Mouse (Mus musculus): ENCODE results near the gene Eno4. TPM values are rescaled to one million over a fixed set of nuclear protein-coding genes. Genes with fewer than 3 reads are reported as not detected.

The Eno4 gene
- polyA plus RNA-seq, 1 experiment = 0.37 TPM

GRCm38 (mm10) chr19:58931081-58931800, 12.0 kb upstream of the Eno4 start:
- H3K27me3 ChIP-seq (ENCODE audit: control insufficient read depth, insufficient read depth, insufficient read length) = no peaks in the 10 kb centered on the region

GRCm38 (mm10) chr19:58933062-58933461, 10.2 kb upstream of the Eno4 start:
- Histone ChIP-seq H3K36me3 (ENCODE audit: control insufficient read depth, insufficient read depth) (no peaks in the 10 kb centered on the region), H3K79me3 (ENCODE audit: low read depth) (no peaks in the 10 kb centered on the region), H3K4me3 (ENCODE audit: insufficient read depth, poor library complexity, severe bottlenecking) (no peak overlapping the region), H3K79me2 (ENCODE audit: control insufficient read depth, insufficient read depth) (no peaks in the 10 kb centered on the region), H3K27me3 (ENCODE audit: control insufficient read depth, insufficient read depth, insufficient read length) (no peaks in the 10 kb centered on the region), H3ac (ENCODE audit: control insufficient read depth, insufficient read length, low read depth) (no peak overlapping the region)
- TF ChIP-seq FOSL1 (IDR thresholded peaks at IDR 0.05; ENCODE audit: insufficient read depth, low read length, poor library complexity, severe bottlenecking) (no peak), CEBPB (IDR thresholded peaks at IDR 0.05; ENCODE audit: low read depth) (no peak), CTCF (IDR thresholded peaks at IDR 0.05; ENCODE audit: control insufficient read depth, insufficient read depth, insufficient read length) (no peak), MYOG (IDR thresholded peaks at IDR 0.05; ENCODE audit: control insufficient read depth, extremely low read depth, insufficient read length) (no peak), USF1 (IDR thresholded peaks at IDR 0.05; ENCODE audit: low read depth) (no peak)

More at GRCm38 (mm10) chr19:58931081-58931800, 12.0 kb upstream of the Eno4 start:
- H3ac ChIP-seq (ENCODE audit: control insufficient read depth, insufficient read length, low read depth) = no peak overlapping the region
- H3K79me3 ChIP-seq (ENCODE audit: low read depth) = no peaks in the 10 kb centered on the region
- TF ChIP-seq CTCF (IDR thresholded peaks at IDR 0.05; ENCODE audit: control insufficient read depth, insufficient read depth, insufficient read length) (no peak), FOSL1 (IDR thresholded peaks at IDR 0.05; ENCODE audit: insufficient read depth, low read length, poor library complexity, severe bottlenecking) (no peak), USF1 (IDR thresholded peaks at IDR 0.05; ENCODE audit: low read depth) (no peak), MYOG (IDR thresholded peaks at IDR 0.05; ENCODE audit: control insufficient read depth, extremely low read depth, insufficient read length) (no peak), CEBPB (IDR thresholded peaks at IDR 0.05; ENCODE audit: low read depth) (no peak), MAX (IDR thresholded peaks at IDR 0.05) (no peak), MYOD1 (IDR thresholded peaks at IDR 0.05; ENCODE audit: control insufficient read depth, insufficient read length, low read depth) (no peak)
- no peak overlapping the region for H3K4me3 ChIP-seq (ENCODE audit: insufficient read depth, poor library complexity, severe bottlenecking)
- H3K79me2 ChIP-seq (ENCODE audit: control insufficient read depth, insufficient read depth) = no peaks in the 10 kb centered on the region
- no peaks in the 10 kb centered on the region for H3K36me3 ChIP-seq (ENCODE audit: control insufficient read depth, insufficient read depth)

GRCm38 (mm10) chr19:58945959-58946358, 2.7 kb downstream of the Eno4 start:
- H3K79me2 ChIP-seq (ENCODE audit: control insufficient read depth, insufficient read depth) = no peaks in the 10 kb centered on the region
- no peaks in the 10 kb centered on the region for H3K79me3 ChIP-seq (ENCODE audit: low read depth)
- H3K4me3 ChIP-seq (ENCODE audit: insufficient read depth, poor library complexity, severe bottlenecking) = no peak overlapping the region
- H3ac ChIP-seq (ENCODE audit: control insufficient read depth, insufficient read length, low read depth) = no peak overlapping the region
- H3K27me3 ChIP-seq (ENCODE audit: control insufficient read depth, insufficient read depth, insufficient read length) = peaks cover 8% of the 10 kb centered on the region
- TF ChIP-seq FOSL1 (IDR thresholded peaks at IDR 0.05; ENCODE audit: insufficient read depth, low read length, poor library complexity, severe bottlenecking) = no peak
- no peak for TF ChIP-seq CTCF (IDR thresholded peaks at IDR 0.05; ENCODE audit: control insufficient read depth, insufficient read depth, insufficient read length)
- no peak for TF ChIP-seq MYOG (IDR thresholded peaks at IDR 0.05; ENCODE audit: control insufficient read depth, extremely low read depth, insufficient read length)
- no peak for TF ChIP-seq USF1 (IDR thresholded peaks at IDR 0.05; ENCODE audit: low read depth)
- no peak for TF ChIP-seq MAX (IDR thresholded peaks at IDR 0.05)
- no peak for TF ChIP-seq MYOD1 (IDR thresholded peaks at IDR 0.05; ENCODE audit: control insufficient read depth, insufficient read length, low read depth)
- TF ChIP-seq CEBPB (IDR thresholded peaks at IDR 0.05; ENCODE audit: low read depth) = no peak
- H3K36me3 ChIP-seq (ENCODE audit: control insufficient read depth, insufficient read depth) = no peaks in the 10 kb centered on the region

GRCm38 (mm10) chr19:58951521-58951920, 8.3 kb downstream of the Eno4 start:
- H3K36me3 ChIP-seq (ENCODE audit: control insufficient read depth, insufficient read depth) = no peaks in the 10 kb centered on the region
- H3K79me2 ChIP-seq (ENCODE audit: control insufficient read depth, insufficient read depth) = no peaks in the 10 kb centered on the region
- peaks cover 21% of the 10 kb centered on the region for H3K27me3 ChIP-seq (ENCODE audit: control insufficient read depth, insufficient read depth, insufficient read length)
- H3K79me3 ChIP-seq (ENCODE audit: low read depth) = no peaks in the 10 kb centered on the region
- TF ChIP-seq MYOG (IDR thresholded peaks at IDR 0.05; ENCODE audit: control insufficient read depth, extremely low read depth, insufficient read length) (no peak), MAX (IDR thresholded peaks at IDR 0.05) (no peak), CTCF (IDR thresholded peaks at IDR 0.05; ENCODE audit: control insufficient read depth, insufficient read depth, insufficient read length) (no peak), USF1 (IDR thresholded peaks at IDR 0.05; ENCODE audit: low read depth) (no peak), CEBPB (IDR thresholded peaks at IDR 0.05; ENCODE audit: low read depth) (no peak), FOSL1 (IDR thresholded peaks at IDR 0.05; ENCODE audit: insufficient read depth, low read length, poor library complexity, severe bottlenecking) (no peak), MYOD1 (IDR thresholded peaks at IDR 0.05; ENCODE audit: control insufficient read depth, insufficient read length, low read depth) (no peak)
- H3ac ChIP-seq (ENCODE audit: control insufficient read depth, insufficient read length, low read depth) = no peak overlapping the region
- no peak overlapping the region for H3K4me3 ChIP-seq (ENCODE audit: insufficient read depth, poor library complexity, severe bottlenecking)

- Histone ChIP-seq H3K79me2 (ENCODE audit: control insufficient read depth, insufficient read depth) (no peaks in the 10 kb centered on the region), H3ac (ENCODE audit: control insufficient read depth, insufficient read length, low read depth) (no peak overlapping the region), H3K4me3 (ENCODE audit: insufficient read depth, poor library complexity, severe bottlenecking) (no peak overlapping the region), H3K27me3 (ENCODE audit: control insufficient read depth, insufficient read depth, insufficient read length) (peaks cover 21% of the 10 kb centered on the region), H3K79me3 (ENCODE audit: low read depth) (no peaks in the 10 kb centered on the region), H3K36me3 (ENCODE audit: control insufficient read depth, insufficient read depth) (no peaks in the 10 kb centered on the region)
- TF ChIP-seq FOSL1 (IDR thresholded peaks at IDR 0.05; ENCODE audit: insufficient read depth, low read length, poor library complexity, severe bottlenecking) = no peak
- no peak for TF ChIP-seq USF1 (IDR thresholded peaks at IDR 0.05; ENCODE audit: low read depth)
- no peak for TF ChIP-seq MAX (IDR thresholded peaks at IDR 0.05)
These were observed 9.0 kb downstream of the Eno4 start for GRCm38 (mm10) chr19:58952236-58952635.

GRCm38 (mm10) chr19:58954779-58955178, 11.6 kb downstream of the Eno4 start:
- TF ChIP-seq FOSL1 (IDR thresholded peaks at IDR 0.05; ENCODE audit: insufficient read depth, low read length, poor library complexity, severe bottlenecking) = no peak
- no peak for TF ChIP-seq CEBPB (IDR thresholded peaks at IDR 0.05; ENCODE audit: low read depth)
- no peak for TF ChIP-seq MYOG (IDR thresholded peaks at IDR 0.05; ENCODE audit: control insufficient read depth, extremely low read depth, insufficient read length)
- TF ChIP-seq MAX (IDR thresholded peaks at IDR 0.05) = no peak
- TF ChIP-seq USF1 (IDR thresholded peaks at IDR 0.05; ENCODE audit: low read depth) = no peak
- no peak for TF ChIP-seq CTCF (IDR thresholded peaks at IDR 0.05; ENCODE audit: control insufficient read depth, insufficient read depth, insufficient read length)
- no peak for TF ChIP-seq MYOD1 (IDR thresholded peaks at IDR 0.05; ENCODE audit: control insufficient read depth, insufficient read length, low read depth)
- Histone ChIP-seq H3K36me3 (ENCODE audit: control insufficient read depth, insufficient read depth) (no peaks in the 10 kb centered on the region), H3ac (ENCODE audit: control insufficient read depth, insufficient read length, low read depth) (no peak overlapping the region), H3K79me3 (ENCODE audit: low read depth) (no peaks in the 10 kb centered on the region), H3K4me3 (ENCODE audit: insufficient read depth, poor library complexity, severe bottlenecking) (no peak overlapping the region), H3K27me3 (ENCODE audit: control insufficient read depth, insufficient read depth, insufficient read length) (peaks cover 23% of the 10 kb centered on the region), H3K79me2 (ENCODE audit: control insufficient read depth, insufficient read depth) (no peaks in the 10 kb centered on the region)

All from C2C12 (cell line).